Mouse (Mus musculus) erythroblast, adult 5-6 weeks (primary cell): Measurements from ENCODE around the gene Neto2. TPM values are rescaled to one million over a fixed set of nuclear protein-coding genes. Genes with fewer than 3 reads are reported as not detected.

Experiments used
- ATAC-seq: replicated peaks from 2 replicates; pipeline ENCODE4 v1.8.0; 2016; ENCODE audit warnings: moderate number of reproducible peaks, mild to moderate bottlenecking, moderate TSS enrichment, inconsistent platforms; ENCODE audit not compliant: poor library complexity, low FRiP score, severe bottlenecking
- total RNA-seq, 2 experiments: library from RNA; stranded (forward) in 1 of 2; stranded (reverse) in 1 of 2; fragments of 150-400 nt in 1 of 2; fragments of 200-764, 138-1000 nt in 1 of 2; gene quantifications; 2 replicates each; pipeline versions ENCODE4 v1.2.3 to v1.2.4; 2015 to 2017; ENCODE audit warnings: low replicate concordance in 2 of 2

Neto2 gene
- total RNA-seq, 2 experiments from 2014 or later, result 2.6 to 8.5 TPM

DNA sequence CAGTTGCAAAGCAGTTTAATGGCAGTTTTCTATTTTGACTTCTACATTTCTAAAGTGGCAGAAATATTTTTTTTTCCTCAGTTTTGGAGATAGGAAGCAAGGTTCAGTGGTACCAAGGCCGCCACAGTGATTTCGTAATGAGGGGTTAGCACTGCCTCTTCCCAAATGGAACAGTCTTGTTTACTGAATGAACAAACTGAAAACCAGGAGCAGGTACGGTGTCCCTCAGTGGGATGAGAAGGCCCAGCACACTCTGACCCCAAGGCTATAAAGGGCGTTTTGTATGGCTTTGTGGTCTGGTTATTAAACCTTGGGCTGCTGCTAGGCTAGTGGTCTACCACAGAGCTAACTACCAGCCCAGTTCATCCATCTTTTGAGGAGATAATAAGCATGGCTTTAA is 96.5 kb downstream of the Neto2 start:
- no peak for ATAC-seq

DNA sequence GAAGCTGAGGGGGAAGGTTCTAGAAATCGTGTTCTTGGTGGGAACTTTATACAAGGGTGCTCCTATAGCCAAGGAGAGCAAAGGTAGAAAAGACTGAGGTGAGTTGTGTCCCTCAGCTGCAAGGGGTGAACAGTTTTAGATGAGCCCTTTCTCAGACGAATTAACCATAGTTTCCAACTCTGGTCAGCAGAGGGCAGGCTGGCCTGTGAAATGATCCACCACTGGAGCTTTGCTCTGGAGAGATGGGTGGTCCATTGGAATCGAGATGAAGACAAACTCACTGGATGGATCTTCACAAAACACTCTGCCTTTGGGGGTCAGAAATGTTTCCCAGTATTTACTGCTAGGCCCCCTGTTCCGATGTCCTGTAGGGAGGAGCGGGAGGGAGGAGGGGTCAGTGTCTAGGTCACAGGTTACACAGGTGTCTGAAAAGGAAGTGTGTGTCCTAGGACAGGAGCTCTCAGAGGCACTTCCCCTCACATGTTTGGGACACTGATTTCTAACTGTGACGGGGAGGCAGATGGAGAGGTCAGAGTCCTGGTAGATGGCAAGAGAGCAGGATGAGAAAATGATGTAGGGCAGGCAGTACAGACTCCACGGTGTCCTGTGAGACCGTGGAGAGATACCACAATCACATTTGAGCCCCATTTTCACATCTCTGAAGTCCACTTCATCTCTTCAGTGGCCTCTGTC is 97.4 kb downstream of the Neto2 start:
- no peak for ATAC-seq

DNA sequence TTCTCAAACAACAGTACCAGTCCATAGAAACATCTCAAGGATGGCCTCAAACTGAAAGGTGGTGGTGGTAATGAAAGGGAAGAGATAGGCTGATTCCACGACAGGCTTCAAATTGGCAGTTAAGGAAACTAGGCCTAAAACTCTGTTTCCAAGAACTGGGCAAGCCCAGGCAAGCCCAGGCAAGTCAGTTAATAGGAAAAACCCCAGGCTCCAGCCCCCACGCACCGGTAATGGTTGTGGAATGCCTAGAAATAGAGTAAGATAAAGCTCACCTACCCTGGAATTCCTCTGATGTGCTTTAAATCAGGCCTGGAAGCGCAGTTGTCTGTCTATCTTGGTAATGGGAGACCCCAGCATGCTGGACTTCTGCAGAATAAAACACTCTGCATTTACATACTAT is 98.0 kb downstream of the Neto2 start:
- ATAC-seq, result no peak

DNA sequence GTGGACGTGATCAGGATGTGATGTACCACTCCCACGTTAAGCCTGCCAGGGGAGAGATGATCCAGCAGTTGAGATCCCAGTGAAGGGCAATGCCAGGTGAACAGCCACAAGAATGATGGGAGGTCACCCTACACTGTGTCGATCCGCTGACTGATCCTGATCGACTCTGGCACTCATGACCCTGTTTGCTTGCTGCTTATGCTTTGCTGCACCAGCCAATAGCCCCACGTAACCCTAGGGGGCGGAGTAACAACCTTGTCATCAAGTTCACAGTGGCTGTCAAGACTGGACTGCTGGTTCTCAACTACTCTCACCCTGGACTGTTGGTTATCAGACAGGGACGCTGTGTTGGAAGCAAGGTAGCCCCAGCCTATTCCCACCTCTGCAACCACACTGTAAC is 99.0 kb downstream of the Neto2 start:
- no peak for ATAC-seq

DNA sequence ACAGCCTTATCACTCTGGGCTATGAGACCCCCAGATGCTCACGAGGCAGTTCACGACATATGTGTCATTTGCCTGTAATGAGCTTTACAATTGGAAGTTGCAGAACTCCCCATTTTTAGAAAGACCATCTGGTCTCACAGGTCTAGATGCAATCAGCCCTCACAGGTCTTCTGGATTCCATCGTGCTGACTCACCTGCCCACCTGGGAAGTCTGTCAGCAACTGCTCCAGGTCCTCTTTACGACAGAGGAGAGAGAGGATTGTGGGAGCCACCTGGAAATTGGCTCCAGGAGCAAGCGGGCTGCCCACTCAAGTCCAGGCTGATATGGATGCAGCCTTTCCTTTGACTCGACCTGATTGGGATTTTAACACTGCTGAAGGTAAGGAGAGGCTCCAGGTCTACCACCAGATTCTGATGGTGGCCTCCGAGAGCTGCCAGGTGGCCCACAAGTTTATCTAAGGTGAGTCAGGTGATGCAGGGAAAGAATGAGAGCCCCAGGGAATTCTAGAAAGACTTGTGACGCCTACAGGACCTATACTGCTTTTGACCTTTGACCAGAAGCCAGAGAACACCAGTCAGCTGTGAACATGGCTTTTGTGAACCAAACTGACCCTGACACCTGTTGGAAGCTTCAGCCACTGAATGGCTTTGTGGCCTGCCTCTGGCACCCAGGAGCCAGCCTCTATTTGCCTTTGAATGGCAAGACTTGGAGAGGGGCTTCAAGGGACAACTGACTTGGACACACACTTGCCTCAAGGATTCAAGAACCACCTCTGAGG is 103.1 kb downstream of the Neto2 start:
- ATAC-seq, result no peak

DNA sequence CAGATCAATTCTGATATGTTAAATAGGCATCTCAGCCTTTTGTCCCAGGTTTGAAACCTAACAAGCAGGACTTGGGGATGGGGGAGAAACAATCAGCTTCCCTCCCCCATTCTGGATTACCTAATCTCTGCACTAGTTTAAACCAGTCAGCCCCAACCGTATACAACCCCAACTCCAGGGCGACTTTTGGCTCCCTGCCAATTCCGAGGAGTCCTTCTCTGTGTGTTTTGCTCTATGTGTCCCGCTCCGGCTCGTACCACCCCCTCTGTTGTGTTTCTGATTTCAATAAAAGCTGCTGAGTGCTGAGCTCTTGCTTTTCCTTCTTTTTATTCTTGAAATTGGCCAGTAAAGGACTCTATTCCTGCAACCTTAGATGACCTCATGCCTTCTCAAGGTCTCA is 105.3 kb downstream of the Neto2 start:
- ATAC-seq, result no peak

DNA sequence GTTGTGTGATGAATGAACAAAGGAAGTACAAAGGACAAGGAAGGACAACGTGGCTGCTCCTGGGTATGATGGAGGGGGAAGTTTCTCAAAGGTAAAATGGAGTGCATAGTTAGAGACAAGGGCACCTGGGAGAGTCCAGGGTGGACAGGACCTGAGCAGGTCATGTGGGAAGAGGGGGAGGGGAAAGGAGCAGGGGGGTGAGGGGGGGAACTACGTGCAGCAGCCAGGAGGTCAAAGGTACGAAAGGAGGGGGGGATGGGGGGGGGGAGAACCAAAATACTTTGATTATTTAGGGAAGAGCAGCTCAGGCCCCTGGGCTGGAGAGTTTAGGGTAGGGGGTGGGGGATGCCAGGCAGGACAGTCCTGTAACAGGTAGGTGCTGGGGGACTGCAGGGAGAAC is 105.7 kb downstream of the Neto2 start:
- ATAC-seq, result no peak

DNA sequence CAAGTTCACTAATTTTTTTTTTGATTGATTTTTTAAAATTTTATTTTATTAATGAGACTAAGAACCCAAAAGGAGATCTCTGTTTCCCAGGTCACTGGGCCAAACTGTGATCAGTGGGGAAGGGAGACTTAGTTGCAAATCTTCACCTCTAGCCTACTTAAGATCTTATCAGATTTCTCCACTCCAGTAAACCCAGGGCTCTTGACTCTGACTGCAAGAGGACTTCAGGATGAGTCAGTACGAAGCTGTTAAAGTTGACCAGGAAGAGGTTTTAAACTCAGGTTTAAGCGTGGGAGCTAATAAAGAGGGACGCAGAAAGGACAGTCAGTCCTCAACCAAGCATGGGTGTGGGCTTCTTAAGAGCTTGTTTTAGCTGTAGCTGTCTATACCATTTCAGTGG is 107.4 kb downstream of the Neto2 start:
- ATAC-seq, result no peak

DNA sequence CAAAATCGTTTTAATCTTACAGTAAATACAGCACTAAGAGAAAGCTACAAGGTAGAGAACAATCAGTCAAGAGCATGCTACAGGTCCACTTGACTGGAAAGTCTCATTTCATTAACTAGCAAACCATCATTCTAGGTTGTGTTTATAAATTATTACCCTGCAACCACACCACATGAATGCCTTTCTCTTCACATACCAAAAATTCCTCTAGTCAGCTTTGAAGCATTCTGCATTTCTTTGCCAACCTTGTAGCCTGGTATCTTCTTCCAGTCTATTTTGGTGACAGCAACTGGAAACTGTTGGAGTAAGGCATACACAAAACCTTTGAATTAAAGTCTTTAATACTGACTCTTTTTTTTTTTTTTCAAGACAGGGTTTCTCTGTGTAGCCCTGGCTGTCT is 109.2 kb downstream of the Neto2 start:
- ATAC-seq, result no peak

DNA sequence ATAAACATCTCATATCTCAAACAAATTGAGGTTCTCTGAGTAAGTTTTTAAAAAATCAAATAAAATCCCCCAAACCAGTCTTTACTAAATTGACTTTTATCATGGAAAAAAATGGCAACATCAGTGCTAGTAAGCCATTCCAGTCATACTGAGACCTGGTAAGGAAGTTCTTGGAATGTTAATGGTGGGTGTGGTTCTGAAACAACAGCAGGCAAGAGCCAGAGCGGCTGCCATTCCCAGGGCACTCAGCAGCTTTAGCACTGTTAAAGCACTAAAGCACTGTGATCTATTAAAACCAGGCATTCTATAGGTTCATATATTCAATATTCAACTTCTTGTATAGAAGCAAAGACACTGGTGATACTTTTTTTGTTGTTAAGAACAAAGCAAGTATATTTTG is 110.5 kb downstream of the Neto2 start:
- ATAC-seq, result no peak

DNA sequence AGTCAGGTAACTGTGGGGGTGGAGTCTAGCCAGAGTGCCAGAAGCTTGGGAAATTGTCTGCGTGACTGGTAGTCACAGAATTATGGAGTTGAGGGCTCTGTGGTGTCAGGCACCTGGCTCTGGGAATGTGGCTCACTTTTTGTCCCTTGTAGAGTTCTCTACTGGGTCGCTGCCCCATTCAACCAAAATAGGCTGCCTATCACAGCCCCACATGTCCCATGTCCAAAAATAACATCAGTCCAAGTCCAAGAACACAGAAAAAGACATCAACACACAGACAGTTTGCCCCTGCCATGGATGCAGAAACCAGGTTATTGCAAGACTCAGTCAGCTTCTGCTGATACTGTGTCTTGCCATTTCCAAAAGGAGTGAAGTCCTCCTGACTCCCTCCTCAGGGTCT is 112.1 kb downstream of the Neto2 start:
- ATAC-seq, result no peak

Other genes starting within 250 kb of the Neto2 start
- 0.84 TPM in 1 of 2 replicates, not detected in the other for gene Gpt2, start 208.3 kb downstream of the Neto2 start, total RNA-seq (2015; ENCODE audit: low replicate concordance)
- not detected in 2 replicates for gene Gpt2, start 208.3 kb downstream of the Neto2 start, total RNA-seq (2017; ENCODE audit: low replicate concordance)
- gene Dnaja2, start 145.6 kb downstream of the Neto2 start, total RNA-seq (2015; ENCODE audit: low replicate concordance), result 23.1 and 36.6 TPM in 2 replicates
- gene Dnaja2, start 145.6 kb downstream of the Neto2 start, total RNA-seq (2017; ENCODE audit: low replicate concordance), result 28.7 and 35.5 TPM in 2 replicates
- gene Itfg1, start 140.0 kb upstream of the Neto2 start, total RNA-seq (2015; ENCODE audit: low replicate concordance), result 18.2 and 20.4 TPM in 2 replicates
- 17.6 and 19.4 TPM in 2 replicates for gene Itfg1, start 140.0 kb upstream of the Neto2 start, total RNA-seq (2017; ENCODE audit: low replicate concordance)
- gene Phkb, start 140.0 kb upstream of the Neto2 start, total RNA-seq (2015; ENCODE audit: low replicate concordance), result 11.7 and 25.3 TPM in 2 replicates
- 9.3 and 9.7 TPM in 2 replicates for gene Phkb, start 140.0 kb upstream of the Neto2 start, total RNA-seq (2017; ENCODE audit: low replicate concordance)